ENCODE assay signal across 27 mouse cellular contexts in the genomic region with DNA sequence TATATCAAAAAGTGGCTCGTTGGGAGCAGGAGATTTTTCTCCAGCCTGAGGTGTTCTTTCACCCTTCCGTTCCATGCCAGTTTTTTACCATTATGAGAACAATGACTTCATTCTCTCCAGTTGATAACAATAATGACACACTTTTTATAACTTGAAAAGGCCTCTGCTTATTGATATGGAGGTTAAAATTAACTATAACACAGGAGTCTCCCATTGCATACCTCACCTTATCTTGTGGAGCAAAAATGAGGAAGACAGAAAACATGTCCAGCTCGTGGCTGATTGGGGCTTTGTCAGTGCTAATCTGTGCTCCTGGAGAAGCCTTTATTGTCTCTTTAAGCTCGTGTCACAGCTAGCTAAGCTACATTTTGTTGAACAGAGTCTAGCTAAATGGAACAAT.
DNase-seq lines count a peak whose midpoint lies in the region; ATAC-seq and TF ChIP-seq lines count a peak whose summit lies in the region.
"Had no signal": no experiment of that assay in that cellular context is flagged by ENCODE, and none has a peak within 500 bp of the region (broad histone marks: within the 10 kb centered on the region; RNA-seq: fewer than 3 reads in every experiment).

No protein-coding gene starts in this region.

- no peak for TF ChIP-seq CTCF in heart, postnatal 0 days (IDR thresholded peaks at IDR 0.05; ENCODE audit: low read depth)
- no peak for TF ChIP-seq CTCF in intestine, postnatal 0 days (IDR thresholded peaks at IDR 0.05; ENCODE audit: low read depth)

- 16% methylated on average over 4 of the region's 4 CpGs for WGBS in heart, embryonic 12.5 days
- WGBS in heart, postnatal 0 days, result 16% methylated on average over 4 of the region's 4 CpGs
- WGBS in intestine, embryonic 14.5 days, result 53% methylated on average over 4 of the region's 4 CpGs
- WGBS in intestine, postnatal 0 days, result 32% methylated on average over 4 of the region's 4 CpGs

- no peaks in the 10 kb centered on the region for H3K36me3 ChIP-seq in heart, embryonic 12.5 days
- no peaks in the 10 kb centered on the region for H3K36me3 ChIP-seq in heart, postnatal 0 days (replicated peaks; ENCODE audit: control insufficient read depth, insufficient read depth, low read length)
- no peaks in the 10 kb centered on the region for H3K36me3 ChIP-seq in intestine, embryonic 14.5 days (ENCODE audit: control insufficient read depth, insufficient read depth, low read length)
- H3K36me3 ChIP-seq in intestine, postnatal 0 days (ENCODE audit: control insufficient read depth, insufficient read depth), result no peaks in the 10 kb centered on the region
- H3K36me3 ChIP-seq: hindbrain, embryonic 10.5 days; hindbrain, embryonic 15.5 days; limb, embryonic 13.5 days; midbrain, embryonic 15.5 days; neural tube, embryonic 15.5 days had no signal

- peak overlapping the region; percentile 68; the same call in 1 of the 2 replicates for H3K27ac ChIP-seq in heart, embryonic 12.5 days (ENCODE audit: poor library complexity, severe bottlenecking)
- peak overlapping the region; percentile 73 for H3K27ac ChIP-seq in heart, postnatal 0 days (ENCODE audit: low read depth)
- peak overlapping the region; percentile 51; the same call in 1 of the 2 replicates for H3K27ac ChIP-seq in intestine, embryonic 14.5 days (ENCODE audit: low read depth)
- peak overlapping the region; percentile 28; the same call in 1 of the 2 replicates for H3K27ac ChIP-seq in intestine, postnatal 0 days (ENCODE audit: low read depth, low read length)
- H3K27ac ChIP-seq: forebrain, embryonic 13.5 days; hindbrain, embryonic 10.5 days; hindbrain, embryonic 15.5 days; limb, embryonic 13.5 days; midbrain, embryonic 15.5 days; neural tube, embryonic 15.5 days had no signal

- DNase-seq in heart, postnatal 25 days (ENCODE audit: low spot score), result no peak
- peak; percentile 38 for DNase-seq in heart, postnatal 0 days (ENCODE audit: low spot score)
- no peak for DNase-seq in heart, adult 9 months (ENCODE audit: low spot score in 2 of 2)
- DNase-seq in intestine, embryonic 14.5 days (ENCODE audit: low spot score), result no peak
- no peak for DNase-seq in testis, postnatal 10 days (ENCODE audit: low spot score)
- DNase-seq: adrenal gland, postnatal 10 days; cerebellum, adult 8-10 months; cerebellum, postnatal 36 days; gastrocnemius, postnatal 10 days; kidney, adult 9 months; kidney, postnatal 4 days; lung, postnatal 36 days; right cerebral cortex, postnatal 25 days; spleen, adult 18-20 months; thymus, adult 18-20 months; thymus, postnatal 25 days had no signal

- H3K9ac ChIP-seq in heart, embryonic 12.5 days, result no peak overlapping the region
- H3K9ac ChIP-seq in heart, postnatal 0 days (replicated peaks; ENCODE audit: low read depth, low read length), result no peak overlapping the region
- H3K9ac ChIP-seq in intestine, embryonic 14.5 days (ENCODE audit: low read length), result no peak overlapping the region
- no peak overlapping the region for H3K9ac ChIP-seq in intestine, postnatal 0 days (ENCODE audit: low read depth, low read length)
- H3K9ac ChIP-seq: forebrain, embryonic 13.5 days; hindbrain, embryonic 15.5 days; limb, embryonic 13.5 days; midbrain, embryonic 15.5 days; neural tube, embryonic 15.5 days had no signal

- intact Hi-C loops in heart, postnatal 25 days (cut with DNase I), result no loop called here

- peaks cover 36% of the 10 kb centered on the region for H3K4me1 ChIP-seq in heart, embryonic 12.5 days (replicated peaks)
- H3K4me1 ChIP-seq in heart, postnatal 0 days (ENCODE audit: control insufficient read depth, insufficient read depth), result peaks cover 24% of the 10 kb centered on the region
- H3K4me1 ChIP-seq in intestine, embryonic 14.5 days (replicated peaks; ENCODE audit: control insufficient read depth, insufficient read depth, low read length), result peaks cover 2% of the 10 kb centered on the region; the same call in 1 of the 2 replicates
- H3K4me1 ChIP-seq in intestine, postnatal 0 days (replicated peaks; ENCODE audit: control insufficient read depth, insufficient read depth, low read length), result no peaks in the 10 kb centered on the region; the same call in 1 of the 2 replicates
- H3K4me1 ChIP-seq: hindbrain, embryonic 10.5 days; limb, embryonic 13.5 days had no signal

- no peaks in the 10 kb centered on the region for H3K27me3 ChIP-seq in heart, embryonic 12.5 days (replicated peaks)
- no peaks in the 10 kb centered on the region for H3K27me3 ChIP-seq in heart, postnatal 0 days (ENCODE audit: control insufficient read depth, insufficient read depth, low read length)
- H3K27me3 ChIP-seq in intestine, embryonic 14.5 days (replicated peaks; ENCODE audit: control insufficient read depth, insufficient read depth, low read length), result no peaks in the 10 kb centered on the region
- H3K27me3 ChIP-seq in intestine, postnatal 0 days (replicated peaks; ENCODE audit: control insufficient read depth, insufficient read depth, low read length), result no peaks in the 10 kb centered on the region
- H3K27me3 ChIP-seq: forebrain, embryonic 13.5 days; hindbrain, embryonic 15.5 days; limb, embryonic 13.5 days; midbrain, embryonic 15.5 days; neural tube, embryonic 15.5 days; Patski had no signal

- no peak for ATAC-seq in heart, embryonic 12.5 days (ENCODE audit: insufficient number of reproducible peaks, low FRiP score)
- peak; percentile 34; the same call in 1 of the 2 replicates for ATAC-seq in heart, postnatal 0 days (ENCODE audit: insufficient read depth, low read depth)
- ATAC-seq in intestine, embryonic 14.5 days (replicated peaks; ENCODE audit: low FRiP score, low TSS enrichment, low read depth), result no peak; the same call in 1 of the 2 replicates
- peak; percentile 58 for ATAC-seq in intestine, postnatal 0 days
- ATAC-seq: forebrain, embryonic 13.5 days; inflammation-experienced regulatory T-cells, adult 6 months; midbrain, embryonic 15.5 days; Patski had no signal

- TF ChIP-seq EP300 in heart, postnatal 0 days (IDR thresholded peaks at IDR 0.05; ENCODE audit: low read depth), result 0 out of 2 replicates have a peak, but pooled peaks have one; percentile 22

- H3K9me3 ChIP-seq in heart, embryonic 12.5 days (replicated peaks), result no peaks in the 10 kb centered on the region
- H3K9me3 ChIP-seq in heart, postnatal 0 days (replicated peaks; ENCODE audit: control insufficient read depth, low read length), result no peaks in the 10 kb centered on the region
- no peaks in the 10 kb centered on the region for H3K9me3 ChIP-seq in intestine, embryonic 14.5 days (ENCODE audit: control insufficient read depth, low read length)
- no peaks in the 10 kb centered on the region for H3K9me3 ChIP-seq in intestine, postnatal 0 days (ENCODE audit: control insufficient read depth)
- H3K9me3 ChIP-seq: forebrain, embryonic 13.5 days; hindbrain, embryonic 10.5 days; hindbrain, embryonic 15.5 days; limb, embryonic 13.5 days; midbrain, embryonic 15.5 days; neural tube, embryonic 15.5 days had no signal

- H3K4me3 ChIP-seq in heart, embryonic 12.5 days, result no peak overlapping the region
- H3K4me3 ChIP-seq in heart, postnatal 0 days (ENCODE audit: low read depth, low read length), result no peak overlapping the region
- no peak overlapping the region for H3K4me3 ChIP-seq in intestine, embryonic 14.5 days (ENCODE audit: low read depth, low read length)
- H3K4me3 ChIP-seq in intestine, postnatal 0 days (ENCODE audit: low read depth, low read length), result 0 out of 2 replicates have a peak overlapping the region, but pooled peaks have one; percentile 7
- H3K4me3 ChIP-seq: forebrain, embryonic 13.5 days; hindbrain, embryonic 10.5 days; hindbrain, embryonic 15.5 days; limb, embryonic 13.5 days; midbrain, embryonic 15.5 days; neural tube, embryonic 15.5 days had no signal

- H3K4me2 ChIP-seq in heart, embryonic 12.5 days, result no peak overlapping the region
- no peak overlapping the region for H3K4me2 ChIP-seq in heart, postnatal 0 days (ENCODE audit: low read depth, low read length)
- H3K4me2 ChIP-seq in intestine, embryonic 14.5 days (ENCODE audit: low read length), result no peak overlapping the region
- H3K4me2 ChIP-seq in intestine, postnatal 0 days (replicated peaks; ENCODE audit: low read depth), result peak overlapping the region; percentile 44; the same call in 1 of the 2 replicates
- H3K4me2 ChIP-seq: forebrain, embryonic 13.5 days; hindbrain, embryonic 15.5 days; limb, embryonic 13.5 days; liver, embryonic 11.5 days; midbrain, embryonic 15.5 days; neural tube, embryonic 15.5 days had no signal

Comparison
In these comparisons a context has a peak if more than half of its experiments do, and no peak if none do; other contexts are left out.
1. ATAC-seq: peak in heart, postnatal 0 days (single experiment) and intestine, postnatal 0 days (single experiment); none in heart, embryonic 12.5 days (single experiment) and intestine, embryonic 14.5 days (single experiment).
2. Peak in every context shown above with its lines, with median percentiles within 50 percentile points of each other: H3K27ac ChIP-seq.